Mouse (Mus musculus): Measurements from ENCODE around the gene Usp28. TPM values are rescaled to one million over a fixed set of nuclear protein-coding genes. Genes with fewer than 3 reads are reported as not detected.

Usp28 gene
- total RNA-seq (2014; rRNA removed) = 21.1 and 28.6 TPM in 2 replicates
- polyA plus RNA-seq (2015; fragmentation: Nextera tagmentation; extraction: Ambion mirVana) = 11.7 and 16.9 TPM in 2 replicates

DNA sequence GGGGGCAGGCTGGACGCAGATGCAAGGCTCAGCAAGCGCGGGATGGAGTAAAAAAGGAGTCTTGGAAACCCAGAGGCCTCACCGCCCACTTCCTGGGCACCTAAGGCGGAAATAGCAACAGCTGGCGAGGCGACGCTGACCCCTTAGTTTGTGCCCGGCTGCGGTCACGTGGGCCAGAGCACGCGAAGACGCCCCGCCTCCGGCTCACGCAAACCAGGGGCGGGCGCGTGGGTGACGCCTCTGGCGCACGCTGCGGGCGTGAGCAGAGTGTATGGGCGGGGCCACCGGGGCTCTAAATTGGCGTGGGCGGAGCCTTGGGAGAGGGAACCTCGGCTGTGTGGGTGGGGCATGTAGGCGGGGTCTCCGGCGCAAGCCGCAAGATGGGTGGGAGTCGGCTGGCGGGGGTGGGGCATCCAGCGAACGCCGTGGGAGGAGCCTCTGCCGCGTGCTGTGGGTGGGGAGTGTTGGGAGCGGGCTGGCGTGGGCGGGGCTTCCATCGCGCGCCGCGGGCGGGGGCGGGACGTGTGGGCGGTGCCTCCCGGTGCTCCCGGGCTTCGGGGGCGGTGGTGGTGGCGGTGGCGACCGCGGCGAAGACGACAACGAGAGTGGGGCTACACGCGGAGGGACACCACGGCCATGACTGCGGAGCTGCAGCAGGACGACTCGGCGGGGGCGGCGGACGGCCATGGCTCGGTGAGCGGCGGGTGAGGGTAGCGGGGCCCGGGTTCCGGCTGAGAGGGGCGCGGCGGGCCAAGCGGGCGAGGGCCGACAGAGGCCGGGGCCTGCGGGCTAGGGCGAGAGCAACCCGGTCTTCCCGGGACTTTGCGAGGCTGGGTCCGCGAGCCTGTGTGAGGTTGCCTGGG, at the start of gene Usp28:
Gene Usp28, plus strand, starts transcription at position 531 of the 863 bp plus-strand sequence.
- DNase-seq (ENCODE audit: low spot score) = peak; percentile 99
- Histone ChIP-seq H3K9me3 (ENCODE audit: low read length) (no peaks in the 10 kb centered on the region), H3K36me3 (ENCODE audit: insufficient read depth, low read length) (no peaks in the 10 kb centered on the region), H3K27ac (ENCODE audit: low read depth, low read length) (peak within 1 kb of the TSS; percentile 87), H3K9ac (replicated peaks; ENCODE audit: low read length, poor library complexity, severe bottlenecking) (peak within 1 kb of the TSS; percentile 71), H3K4me2 (ENCODE audit: low read depth, low read length, poor library complexity, severe bottlenecking) (peak within 1 kb of the TSS; percentile 76), H3K27me3 (ENCODE audit: insufficient read depth, low read length) (no peaks in the 10 kb centered on the region), H3K4me3 (ENCODE audit: low read depth, low read length) (peak within 1 kb of the TSS; percentile 73), H3K4me1 (ENCODE audit: insufficient read depth, low read length) (peaks cover 8% of the 10 kb centered on the region; the same call in 1 of the 2 replicates)
- ATAC-seq (ENCODE audit: low FRiP score) = peak; percentile 95
- WGBS = under 1% methylated on average over 85 of the region's 94 CpGs
- no peak for TF ChIP-seq CTCF (IDR thresholded peaks at IDR 0.05)

DNA sequence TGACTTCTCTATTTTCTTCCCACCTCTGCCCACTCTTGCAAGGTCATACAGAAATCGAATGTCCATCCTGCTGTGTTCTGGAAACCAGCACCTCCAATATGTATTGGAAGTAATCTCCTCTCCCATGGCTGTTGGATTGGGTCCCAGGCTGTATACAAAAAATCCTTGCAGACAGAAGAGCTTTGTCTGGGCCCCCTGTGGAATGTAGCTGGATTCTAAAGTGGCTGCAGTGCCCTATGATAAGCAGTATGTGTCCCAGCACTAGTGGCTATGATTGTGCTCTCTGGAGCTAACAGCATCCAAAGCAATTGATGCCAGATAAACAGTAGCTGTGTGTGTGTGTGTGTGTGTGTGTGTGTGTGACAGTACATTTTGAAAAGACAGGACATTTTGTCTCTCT, 42.8 kb upstream of the Usp28 start:
- WGBS = 68% methylated on average over 1 of the region's 1 CpGs
- H3K4me1 ChIP-seq (ENCODE audit: insufficient read depth, low read length) = no peaks in the 10 kb centered on the region
- H3K9me3 ChIP-seq (ENCODE audit: low read length) = no peaks in the 10 kb centered on the region
- no peak overlapping the region for H3K9ac ChIP-seq (replicated peaks; ENCODE audit: low read length, poor library complexity, severe bottlenecking)
- ATAC-seq (ENCODE audit: low FRiP score) (no peak), DNase-seq (ENCODE audit: low spot score) (peak; percentile 60)
- H3K27ac ChIP-seq (ENCODE audit: low read depth, low read length) = no peak overlapping the region
- no peak for TF ChIP-seq CTCF (IDR thresholded peaks at IDR 0.05)
- H3K36me3 ChIP-seq (ENCODE audit: insufficient read depth, low read length) = no peaks in the 10 kb centered on the region
- H3K4me2 ChIP-seq (ENCODE audit: low read depth, low read length, poor library complexity, severe bottlenecking) = no peak overlapping the region
- H3K27me3 ChIP-seq (ENCODE audit: insufficient read depth, low read length) = no peaks in the 10 kb centered on the region; the same call in 1 of the 2 replicates
- no peak overlapping the region for H3K4me3 ChIP-seq (ENCODE audit: low read depth, low read length)

DNA sequence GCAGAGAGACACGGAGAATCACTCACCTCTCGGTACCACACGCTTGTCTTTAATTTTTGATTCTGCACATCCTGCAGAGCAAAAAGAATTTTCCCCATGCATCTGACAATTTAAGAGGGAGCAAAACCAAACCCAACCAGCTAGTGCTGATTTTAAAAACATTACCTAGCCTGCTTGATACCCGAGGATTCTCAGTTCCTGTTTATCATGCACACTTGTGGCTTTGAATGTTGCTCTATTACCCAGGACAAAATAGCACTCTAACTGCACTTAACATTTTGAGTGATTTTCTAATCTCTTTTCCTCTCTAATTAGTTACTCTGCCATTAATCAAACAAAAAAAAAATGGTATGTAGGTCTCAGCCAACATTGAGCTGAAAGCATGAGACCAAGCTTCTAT, 37.6 kb upstream of the Usp28 start:
- no peaks in the 10 kb centered on the region for H3K36me3 ChIP-seq (ENCODE audit: insufficient read depth, low read length)
- TF ChIP-seq CTCF (IDR thresholded peaks at IDR 0.05) = no peak

DNA sequence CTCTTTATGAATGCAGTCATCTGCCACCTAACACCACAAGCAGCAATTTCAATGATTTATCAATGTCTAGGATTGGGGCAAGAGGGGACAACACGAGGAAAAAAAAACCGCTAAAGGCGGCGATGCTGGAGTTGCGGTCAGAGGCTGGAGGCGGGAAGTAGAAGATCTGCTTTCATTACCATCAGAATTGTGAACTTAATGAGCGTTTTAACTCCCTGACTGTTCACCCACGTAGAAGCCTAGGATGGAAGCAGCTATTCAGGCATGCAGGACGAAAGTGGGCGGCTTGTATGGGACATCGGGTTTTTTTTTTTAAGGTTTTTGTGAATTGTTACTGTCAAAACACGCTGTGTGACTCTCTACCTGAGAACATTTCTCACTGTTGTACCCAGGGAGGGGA, 23.9 kb upstream of the Usp28 start:
- H3K27ac ChIP-seq (ENCODE audit: low read depth, low read length) = no peak overlapping the region
- no peak overlapping the region for H3K9ac ChIP-seq (replicated peaks; ENCODE audit: low read length, poor library complexity, severe bottlenecking)
- no peaks in the 10 kb centered on the region for H3K4me1 ChIP-seq (ENCODE audit: insufficient read depth, low read length)
- H3K4me2 ChIP-seq (ENCODE audit: low read depth, low read length, poor library complexity, severe bottlenecking) = peak overlapping the region; percentile 24
- H3K36me3 ChIP-seq (ENCODE audit: insufficient read depth, low read length) = no peaks in the 10 kb centered on the region
- 29% methylated on average over 12 of the region's 12 CpGs for WGBS
- no peak overlapping the region for H3K4me3 ChIP-seq (ENCODE audit: low read depth, low read length)
- TF ChIP-seq CTCF (IDR thresholded peaks at IDR 0.05) = no peak
- DNase-seq (ENCODE audit: low spot score) = no peak
- no peak for ATAC-seq (ENCODE audit: low FRiP score)
- no peaks in the 10 kb centered on the region for H3K9me3 ChIP-seq (ENCODE audit: low read length)
- H3K27me3 ChIP-seq (ENCODE audit: insufficient read depth, low read length) = no peaks in the 10 kb centered on the region

More for the DNA sequence above, 37.6 kb upstream of the Usp28 start:
- no peak for DNase-seq (ENCODE audit: low spot score)
- H3K4me1 ChIP-seq (ENCODE audit: insufficient read depth, low read length) = no peaks in the 10 kb centered on the region
- H3K4me2 ChIP-seq (ENCODE audit: low read depth, low read length, poor library complexity, severe bottlenecking) = no peak overlapping the region
- H3K4me3 ChIP-seq (ENCODE audit: low read depth, low read length) = no peak overlapping the region
- no peak overlapping the region for H3K9ac ChIP-seq (replicated peaks; ENCODE audit: low read length, poor library complexity, severe bottlenecking)
- 91% methylated on average over 4 of the region's 4 CpGs for WGBS
- H3K27me3 ChIP-seq (ENCODE audit: insufficient read depth, low read length) = no peaks in the 10 kb centered on the region; the same call in 1 of the 2 replicates
- ATAC-seq (ENCODE audit: low FRiP score) = no peak
- H3K9me3 ChIP-seq (ENCODE audit: low read length) = no peaks in the 10 kb centered on the region
- H3K27ac ChIP-seq (ENCODE audit: low read depth, low read length) = no peak overlapping the region

DNA sequence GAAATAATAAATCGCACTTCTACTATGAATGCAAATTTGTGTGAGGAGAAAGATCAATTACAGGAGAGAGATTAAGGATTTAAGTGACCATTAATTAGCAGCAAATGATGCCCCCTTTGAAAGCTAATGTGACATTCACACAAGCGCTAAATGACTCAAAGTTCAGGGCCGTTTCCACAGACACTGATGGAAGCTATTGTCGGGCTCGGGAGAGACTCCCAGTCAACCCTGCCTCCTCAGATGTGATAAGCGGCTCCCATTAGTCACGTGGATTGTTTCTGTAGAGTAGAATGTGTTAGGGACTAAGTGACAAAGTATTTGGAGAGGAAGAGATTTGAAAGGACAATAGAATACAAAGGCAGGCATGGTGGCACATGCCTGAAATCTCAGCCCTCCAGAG, 23.0 kb upstream of the Usp28 start:
- H3K4me2 ChIP-seq (ENCODE audit: low read depth, low read length, poor library complexity, severe bottlenecking) = no peak overlapping the region
- H3K36me3 ChIP-seq (ENCODE audit: insufficient read depth, low read length) = no peaks in the 10 kb centered on the region
- no peak for TF ChIP-seq CTCF (IDR thresholded peaks at IDR 0.05)
- ATAC-seq (ENCODE audit: low FRiP score) (no peak), DNase-seq (ENCODE audit: low spot score) (no peak)
- H3K4me3 ChIP-seq (ENCODE audit: low read depth, low read length) = no peak overlapping the region
- H3K4me1 ChIP-seq (ENCODE audit: insufficient read depth, low read length) = no peaks in the 10 kb centered on the region
- no peaks in the 10 kb centered on the region for H3K9me3 ChIP-seq (ENCODE audit: low read length)
- H3K9ac ChIP-seq (replicated peaks; ENCODE audit: low read length, poor library complexity, severe bottlenecking) = no peak overlapping the region
- 32% methylated on average over 7 of the region's 7 CpGs for WGBS
- no peaks in the 10 kb centered on the region for H3K27me3 ChIP-seq (ENCODE audit: insufficient read depth, low read length)
- H3K27ac ChIP-seq (ENCODE audit: low read depth, low read length) = no peak overlapping the region

DNA sequence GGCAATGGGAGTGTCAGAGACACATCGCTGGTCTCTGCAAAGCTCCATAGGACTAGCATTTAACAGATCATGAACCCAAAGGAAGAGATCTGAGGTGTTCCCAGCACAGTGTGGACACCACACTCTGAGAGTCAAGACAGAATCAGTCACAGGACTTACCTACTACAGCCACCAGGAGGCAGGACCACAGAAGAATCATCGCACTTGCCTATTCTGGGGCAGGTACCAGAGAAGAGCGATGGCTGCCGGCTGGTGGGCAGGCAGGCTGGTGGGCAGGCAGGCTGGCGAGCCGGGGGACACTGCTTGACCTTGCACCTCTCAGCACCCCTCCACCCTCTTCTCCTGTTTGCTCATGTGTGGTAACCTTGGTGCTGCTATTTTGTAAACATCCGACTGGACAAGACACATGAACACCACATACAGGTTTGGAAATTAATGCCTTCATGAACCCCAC, 20.6 kb upstream of the Usp28 start, which contains the start of gene Htr3b:
Gene Htr3b, minus strand, starts transcription at position 404 of the 454 bp plus-strand sequence.
- WGBS = 66% methylated on average over 7 of the region's 7 CpGs
- no peaks in the 10 kb centered on the region for H3K27me3 ChIP-seq (ENCODE audit: insufficient read depth, low read length)
- no peak for ATAC-seq (ENCODE audit: low FRiP score)

More for the DNA sequence above, 20.6 kb upstream of the Usp28 start, which contains the start of gene Htr3b:
- peak; percentile 46 for TF ChIP-seq CTCF (IDR thresholded peaks at IDR 0.05)
- no peaks in the 10 kb centered on the region for H3K9me3 ChIP-seq (ENCODE audit: low read length)
- H3K9ac ChIP-seq (replicated peaks; ENCODE audit: low read length, poor library complexity, severe bottlenecking) = no peak within 1 kb of the TSS
- no peak for DNase-seq (ENCODE audit: low spot score)
- H3K27ac ChIP-seq (ENCODE audit: low read depth, low read length) = no peak within 1 kb of the TSS
- H3K36me3 ChIP-seq (ENCODE audit: insufficient read depth, low read length) = no peaks in the 10 kb centered on the region
- no peak within 1 kb of the TSS for H3K4me3 ChIP-seq (ENCODE audit: low read depth, low read length)
- no peaks in the 10 kb centered on the region for H3K4me1 ChIP-seq (ENCODE audit: insufficient read depth, low read length)
- H3K4me2 ChIP-seq (ENCODE audit: low read depth, low read length, poor library complexity, severe bottlenecking) = no peak within 1 kb of the TSS
